Mouse (Mus musculus): ENCODE measurements around the gene Irf2bp1.

DNA sequence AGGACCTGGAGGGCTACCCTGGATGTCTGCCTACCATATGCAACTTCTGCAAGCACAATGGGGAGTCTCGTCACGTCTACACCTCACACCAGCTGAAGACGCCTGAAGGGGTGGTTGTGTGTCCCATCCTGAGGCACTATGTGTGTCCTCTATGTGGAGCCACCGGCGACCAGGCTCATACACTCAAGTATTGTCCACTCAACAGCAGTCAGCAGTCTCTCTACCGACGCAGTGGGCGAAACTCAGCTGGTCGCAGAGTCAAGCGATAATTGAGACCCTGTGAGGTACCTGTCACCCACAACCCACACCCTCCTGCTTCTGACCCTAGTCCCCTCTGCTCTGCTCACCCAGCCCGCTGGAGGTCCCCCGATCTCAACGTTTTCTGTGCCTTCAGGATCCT lies 16.1 kb upstream of the Irf2bp1 start:
- TF ChIP-seq GATA1 (IDR thresholded peaks at IDR 0.05; ENCODE audit: low read length): no peak
- no peak for TF ChIP-seq TAL1 (IDR thresholded peaks at IDR 0.05; ENCODE audit: low read length)
